Mouse (Mus musculus) testis, adult 2 months (tissue): Measurements from ENCODE around the gene AU022252.

Experiments used
- CTCF ChIP-seq: fragments of 200-500 bp; IDR thresholded peaks from 2 replicates; pipeline ENCODE4 v1.5.1; 2012; ENCODE audit warnings: low read depth, mild to moderate bottlenecking, inconsistent platforms, low read length, moderate library complexity; ENCODE audit not compliant: control insufficient read depth, insufficient read depth, insufficient replicate concordance
- POLR2A ChIP-seq: fragments of 200-500 bp; IDR thresholded peaks from 2 replicates; pipeline ENCODE4 v1.6.1; 2012; ENCODE audit warnings: low read depth, mild to moderate bottlenecking, inconsistent platforms, low read length, moderate library complexity; ENCODE audit not compliant: control insufficient read depth

- TF ChIP-seq CTCF (no peak), POLR2A (no peak)
Measured at GRCm38 (mm10) chr4:119225719-119226118, 6.8 kb downstream of the AU022252 start.
